Mouse (Mus musculus) ES-Bruce4 (cell line): ENCODE measurements around the gene Gm3173. TPM values are rescaled to one million over a fixed set of nuclear protein-coding genes. Genes with fewer than 3 reads are reported as not detected.
"Not testable (repeated sequence)": the region's sequence is repeated elsewhere in the genome, so short reads cannot be mapped to it uniquely, and the experiment has no call there.

Source experiments
- H3K27ac ChIP-seq: 2 replicates; pipeline ENCODE4 v1.5.1; 2012; ENCODE audit warnings: low read length, inconsistent platforms; ENCODE audit not compliant: insufficient read depth
- H3K27me3 ChIP-seq: 2 replicates; pipeline ENCODE4 v1.6.1; 2012; ENCODE audit warnings: mild to moderate bottlenecking, low read length, inconsistent platforms; ENCODE audit not compliant: control insufficient read depth, poor library complexity, insufficient read depth, severe bottlenecking
- H3K36me3 ChIP-seq: 2 replicates; pipeline ENCODE4 v1.6.1; 2012; ENCODE audit warnings: inconsistent platforms, mild to moderate bottlenecking, low read length, moderate library complexity; ENCODE audit not compliant: control insufficient read depth, poor library complexity, insufficient read depth, severe bottlenecking
- H3K4me1 ChIP-seq: one replicate; pipeline ENCODE4 v1.8.1; 2011; ENCODE audit warnings: low read length; ENCODE audit not compliant: control insufficient read depth, insufficient read depth
- H3K4me3 ChIP-seq: 2 replicates; pipeline ENCODE4 v1.5.1; 2011; ENCODE audit warnings: low read depth, mild to moderate bottlenecking, low read length
- H3K9ac ChIP-seq: 2 replicates; pipeline ENCODE4 v1.6.1; 2012; ENCODE audit warnings: low read depth, mild to moderate bottlenecking, inconsistent platforms; ENCODE audit not compliant: poor library complexity, severe bottlenecking
- H3K9me3 ChIP-seq: replicated peaks from 2 replicates; pipeline ENCODE4 v1.6.1; 2012; ENCODE audit warnings: mild to moderate bottlenecking, low read length, inconsistent platforms; ENCODE audit not compliant: control insufficient read depth, poor library complexity, insufficient read depth, severe bottlenecking
- polyA plus RNA-seq: library from polyadenylated mRNA; stranded (reverse); fragments of >200 nt; gene quantifications from 2 replicates; pipeline ENCODE4 v1.2.4, GENCODE M21; 2011; ENCODE audit warnings: low read depth; ENCODE audit not compliant: missing spikeins, insufficient read depth, insufficient read length

Gene Gm3173
- polyA plus RNA-seq = 1.5 TPM in 1 of 2 replicates, not detected in the other

DNA sequence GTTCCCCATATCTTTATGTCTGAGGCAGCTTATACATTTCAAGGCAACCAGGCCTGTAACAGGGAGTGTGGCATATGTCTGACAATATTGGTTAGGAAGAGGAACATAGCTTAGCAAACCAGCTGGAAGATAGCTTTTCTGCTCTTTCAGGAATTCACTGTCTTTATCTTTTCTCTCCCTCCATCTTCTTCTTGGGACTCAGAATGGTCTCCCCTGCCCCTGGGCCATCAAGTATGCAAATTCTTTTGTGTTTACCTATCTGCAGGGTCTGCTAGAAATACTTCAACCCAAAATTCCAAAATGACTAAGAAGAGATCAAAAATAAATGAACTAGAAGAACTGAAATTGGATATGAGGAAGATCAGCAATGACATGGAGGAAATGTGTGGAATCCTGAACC lies at the start of gene Gm3173:
Gene Gm3173 (plus strand): TSS at position 301 of the 400 bp plus-strand sequence.
- not testable (repeated sequence) for H3K9me3 ChIP-seq, H3K9ac ChIP-seq, H3K27me3 ChIP-seq, H3K4me1 ChIP-seq, H3K36me3 ChIP-seq, H3K4me3 ChIP-seq, H3K27ac ChIP-seq

DNA sequence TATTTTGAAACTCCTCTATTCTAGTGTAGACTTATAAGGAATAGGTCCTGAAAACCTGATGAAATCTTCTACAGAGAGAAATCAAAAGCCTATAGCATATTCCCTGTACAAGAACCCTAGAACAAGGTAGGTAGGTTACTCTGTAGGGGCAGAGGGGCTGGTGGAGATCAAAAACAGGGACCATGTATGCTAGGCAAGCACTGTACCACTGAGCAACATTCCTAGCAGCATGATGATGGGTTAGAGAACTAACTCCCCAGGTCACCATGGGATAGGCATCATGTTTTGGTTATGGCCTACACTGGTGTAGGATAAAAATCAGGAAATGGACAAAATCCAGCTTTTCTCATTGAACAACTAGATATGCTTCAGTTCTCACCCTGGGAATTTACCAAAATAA lies 45.2 kb upstream of the Gm3173 start:
- H3K36me3 ChIP-seq, H3K27me3 ChIP-seq, H3K4me1 ChIP-seq, H3K27ac ChIP-seq, H3K4me3 ChIP-seq, H3K9ac ChIP-seq, H3K9me3 ChIP-seq: not testable (repeated sequence)

DNA sequence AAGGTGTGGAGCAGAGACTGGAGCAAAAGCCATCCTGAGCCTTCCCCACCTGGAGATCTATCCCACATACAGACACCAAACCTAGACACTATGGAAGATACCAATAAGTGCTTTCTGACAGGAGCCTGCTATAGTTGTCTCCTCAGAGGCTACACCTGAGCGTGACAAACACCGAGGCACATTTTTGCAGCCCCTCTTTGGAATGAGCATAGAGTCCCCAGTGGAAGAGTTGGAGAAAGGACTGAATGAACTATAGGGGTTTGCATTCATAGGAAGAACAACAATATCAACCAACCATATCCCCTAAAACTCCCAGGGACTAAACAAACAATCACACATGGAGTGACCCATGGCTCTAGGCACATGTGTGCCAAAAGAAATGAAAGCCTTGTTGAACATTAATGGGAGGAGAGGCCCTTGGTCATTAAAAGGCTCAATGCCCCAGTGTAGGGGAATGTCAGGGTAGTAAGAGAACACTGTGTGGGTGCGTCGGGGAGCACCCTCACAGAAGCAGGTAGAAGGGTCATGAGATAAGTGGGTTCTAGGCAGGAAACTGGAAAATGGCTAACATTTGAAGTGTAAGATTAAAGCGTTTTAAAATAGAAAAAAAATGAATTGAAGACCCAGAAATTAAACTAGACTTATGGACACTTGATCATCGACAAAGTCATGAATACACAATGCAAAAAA lies 37.8 kb upstream of the Gm3173 start:
- H3K27ac ChIP-seq, H3K9me3 ChIP-seq, H3K4me3 ChIP-seq, H3K27me3 ChIP-seq, H3K4me1 ChIP-seq, H3K36me3 ChIP-seq, H3K9ac ChIP-seq: not testable (repeated sequence)

DNA sequence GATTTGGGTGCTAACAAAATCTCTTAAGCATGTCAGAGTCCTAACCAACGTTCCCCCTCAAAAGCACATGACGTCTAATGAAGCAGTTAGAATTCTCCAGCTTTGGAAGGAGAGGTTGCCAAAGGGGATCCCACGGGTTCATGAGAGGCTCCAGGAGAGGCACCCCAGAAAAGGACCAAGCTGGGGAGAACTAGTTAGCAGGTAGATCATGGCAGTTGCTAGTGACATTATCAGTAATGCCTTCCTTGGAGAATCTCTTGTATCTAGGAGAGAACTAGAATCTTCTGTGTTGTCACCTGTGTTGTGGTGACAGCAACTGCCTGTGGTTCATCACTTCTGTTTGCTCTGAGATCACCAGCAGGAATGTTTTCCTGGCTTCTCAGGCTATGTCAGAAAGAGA lies 33.6 kb upstream of the Gm3173 start, which contains the start of gene Gm3159:
Gene Gm3159 (plus strand): TSS at position 301 of the 400 bp plus-strand sequence.
- not testable (repeated sequence) for H3K4me1 ChIP-seq, H3K9me3 ChIP-seq, H3K4me3 ChIP-seq, H3K27ac ChIP-seq, H3K9ac ChIP-seq, H3K27me3 ChIP-seq, H3K36me3 ChIP-seq

DNA sequence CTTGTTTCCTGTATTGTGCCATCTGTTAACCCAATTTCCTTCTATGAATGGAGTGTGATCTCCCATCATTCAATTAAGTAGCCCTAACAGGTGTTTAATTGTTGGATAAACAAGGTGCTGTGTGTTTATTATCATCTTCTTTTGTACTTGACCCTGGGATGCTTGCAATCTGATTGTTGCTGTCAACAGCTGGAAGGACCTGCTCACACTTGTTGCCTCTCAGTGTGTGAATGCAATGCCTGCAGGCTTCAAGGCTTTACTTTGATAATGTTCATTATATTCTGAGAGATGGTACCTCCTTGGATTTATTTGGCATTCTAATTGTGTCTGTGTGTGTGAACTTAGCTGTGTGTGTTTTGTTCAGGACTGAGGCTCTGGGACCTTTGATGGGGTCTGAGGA lies 32.2 kb upstream of the Gm3173 start:
- H3K4me1 ChIP-seq, H3K4me3 ChIP-seq, H3K27me3 ChIP-seq, H3K36me3 ChIP-seq, H3K27ac ChIP-seq, H3K9me3 ChIP-seq, H3K9ac ChIP-seq: not testable (repeated sequence)

DNA sequence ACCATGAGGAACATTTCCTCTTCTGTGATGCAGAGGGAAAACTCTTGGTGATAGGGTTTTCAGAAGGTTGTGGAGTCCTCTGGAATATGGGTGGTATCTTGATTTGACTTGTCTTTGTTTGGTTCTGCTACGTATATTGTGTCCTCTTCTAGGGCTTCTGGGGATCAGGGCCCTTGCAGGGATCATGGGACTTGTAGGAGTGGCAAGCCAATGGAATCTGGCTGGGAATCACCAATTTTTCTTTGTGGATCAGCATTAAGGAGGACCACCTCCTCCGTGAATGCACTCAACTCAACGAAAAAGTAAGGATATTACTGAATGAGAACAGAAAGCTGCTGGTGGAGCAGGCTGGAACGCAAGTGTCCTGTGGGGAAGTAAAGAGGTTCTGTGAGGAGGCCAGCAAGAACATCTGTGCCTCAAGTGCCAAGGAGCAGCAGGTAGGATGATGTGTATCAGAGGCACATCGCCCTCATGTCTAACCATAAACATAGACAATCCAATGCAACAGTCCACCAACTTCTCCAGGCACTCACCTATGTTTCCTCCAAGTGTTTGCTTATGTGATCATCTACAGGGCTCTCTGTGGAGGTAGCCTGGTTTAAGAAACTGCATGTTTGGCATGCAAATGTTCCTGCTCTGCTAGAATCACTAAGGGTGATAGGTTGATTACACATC lies 30.5 kb upstream of the Gm3173 start:
- not testable (repeated sequence) for H3K4me3 ChIP-seq, H3K9ac ChIP-seq, H3K27ac ChIP-seq, H3K4me1 ChIP-seq, H3K36me3 ChIP-seq, H3K27me3 ChIP-seq, H3K9me3 ChIP-seq

DNA sequence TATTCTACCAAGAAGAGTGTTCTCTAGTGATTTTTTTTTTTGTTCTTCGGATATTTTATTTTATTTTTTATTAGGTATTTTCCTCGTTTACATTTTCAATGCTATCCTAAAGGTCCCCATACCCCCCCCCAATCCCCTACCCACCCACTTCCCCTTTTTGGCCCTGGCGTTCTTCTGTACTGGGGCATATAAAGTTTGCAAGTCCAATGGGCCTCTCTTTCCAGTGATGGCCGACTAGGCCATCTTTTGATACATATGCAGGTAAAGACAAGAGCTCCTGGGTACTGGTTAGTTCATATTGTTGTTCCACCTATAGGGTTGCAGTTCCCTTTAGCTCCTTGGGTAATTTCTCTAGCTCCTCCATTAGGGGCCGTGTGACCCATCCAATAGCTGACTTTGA lies 29.5 kb upstream of the Gm3173 start:
- H3K9ac ChIP-seq, H3K9me3 ChIP-seq, H3K27me3 ChIP-seq, H3K4me1 ChIP-seq, H3K27ac ChIP-seq, H3K4me3 ChIP-seq, H3K36me3 ChIP-seq: not testable (repeated sequence)

DNA sequence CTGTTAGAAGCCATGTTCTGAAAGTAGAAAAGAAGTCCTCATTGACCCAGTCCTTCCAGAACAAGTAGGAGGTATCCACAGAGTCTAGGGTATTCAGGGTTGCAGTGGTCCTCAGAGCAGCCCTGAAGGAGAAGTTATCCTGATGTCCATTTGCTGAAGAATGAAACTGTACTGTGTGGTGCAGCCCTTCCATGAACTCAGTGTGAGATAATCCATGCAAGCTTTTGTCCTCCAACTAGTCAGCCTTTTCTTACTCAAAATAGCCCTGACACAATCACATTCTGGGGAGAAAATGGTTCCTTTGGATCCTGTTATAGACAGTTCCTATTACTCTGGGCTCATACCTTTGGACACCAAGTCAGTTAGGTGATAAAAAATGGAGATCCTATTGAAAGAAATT lies 27.0 kb upstream of the Gm3173 start:
- not testable (repeated sequence) for H3K27me3 ChIP-seq, H3K4me3 ChIP-seq, H3K9ac ChIP-seq, H3K9me3 ChIP-seq, H3K27ac ChIP-seq, H3K36me3 ChIP-seq, H3K4me1 ChIP-seq

DNA sequence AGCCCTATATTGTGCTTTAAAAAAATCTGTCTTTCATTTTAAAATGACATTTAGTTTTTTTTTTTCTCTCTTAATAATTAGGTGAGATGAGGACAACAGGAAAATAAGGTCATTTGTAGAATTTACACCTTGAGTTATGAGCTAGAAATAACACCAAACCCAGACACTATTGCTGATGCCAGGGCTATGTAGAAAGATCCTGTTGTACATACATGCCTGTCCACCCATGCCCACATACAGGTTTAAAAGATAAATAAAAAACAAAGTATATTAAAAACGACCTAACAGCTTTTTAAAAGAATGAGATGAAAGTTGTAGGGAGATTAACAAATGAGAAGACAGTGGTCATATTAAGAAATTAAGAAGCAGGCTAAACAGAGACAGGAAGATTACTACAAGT lies 20.9 kb upstream of the Gm3173 start:
- not testable (repeated sequence) for H3K27ac ChIP-seq, H3K27me3 ChIP-seq, H3K36me3 ChIP-seq, H3K4me3 ChIP-seq, H3K9me3 ChIP-seq, H3K9ac ChIP-seq, H3K4me1 ChIP-seq
